Mouse (Mus musculus): ENCODE measurements around the gene Rhoj.

- TF ChIP-seq CTCF (IDR thresholded peaks at IDR 0.05; ENCODE audit: insufficient read depth, low read length) (no peak), POLR2A (IDR thresholded peaks at IDR 0.05; ENCODE audit: borderline replicate concordance, extremely low read depth, low read depth, low read length) (no peak)
Observed at GRCm38 (mm10) chr12:75425882-75426281, 117.8 kb downstream of the Rhoj start.
